Mouse (Mus musculus): ENCODE measurements at regions not wholly inside any gene's neighbourhood (a gene's known extent, or its start where the extent isn't known, plus 50 kb on each side); places are given as distances from the start of the nearest gene placed in this dataset.
A peak's percentile ranks its signal among the peaks of the same experiment; 100 is the strongest.

GRCm38 (mm10) chr12:68365404-68366059 lies 793.5 kb downstream of the Rps29 start:
- no peaks in the 10 kb centered on the region for H3K9me3 ChIP-seq (replicated peaks)
- ATAC-seq (replicated peaks; ENCODE audit: low FRiP score), result peak; percentile 82
- 0 out of 2 replicates have a peak, but pooled peaks cover 3% of the 10 kb centered on the region for H3K4me1 ChIP-seq
- H3K9ac ChIP-seq, result no peak overlapping the region
- no peaks in the 10 kb centered on the region for H3K36me3 ChIP-seq
- H3K27ac ChIP-seq, result no peak overlapping the region
- H3K27me3 ChIP-seq, result no peaks in the 10 kb centered on the region
- H3K4me2 ChIP-seq, result no peak overlapping the region
- 28% methylated on average over 13 of the region's 13 CpGs for WGBS
- no peak overlapping the region for H3K4me3 ChIP-seq (replicated peaks)

GRCm38 (mm10) chr12:68363196-68363595 lies 795.8 kb downstream of the Rps29 start:
- Histone ChIP-seq H3K4me2 (no peak overlapping the region), H3K36me3 (no peaks in the 10 kb centered on the region), H3K4me3 (replicated peaks) (no peak overlapping the region), H3K4me1 (0 out of 2 replicates have a peak, but pooled peaks cover 3% of the 10 kb centered on the region), H3K9ac (no peak overlapping the region), H3K9me3 (replicated peaks) (no peaks in the 10 kb centered on the region), H3K27ac (no peak overlapping the region), H3K27me3 (no peaks in the 10 kb centered on the region)
- 94% methylated on average over 2 of the region's 2 CpGs for WGBS
- ATAC-seq (replicated peaks; ENCODE audit: low FRiP score), result no peak

- no peak overlapping the region for H3K4me2 ChIP-seq
- no peak overlapping the region for H3K9ac ChIP-seq
- no peaks in the 10 kb centered on the region for H3K36me3 ChIP-seq
- H3K27ac ChIP-seq, result no peak overlapping the region
- H3K27me3 ChIP-seq, result no peaks in the 10 kb centered on the region
- H3K4me1 ChIP-seq, result no peaks in the 10 kb centered on the region
- no peak overlapping the region for H3K4me3 ChIP-seq (replicated peaks)
- no peak for ATAC-seq (replicated peaks; ENCODE audit: low FRiP score)
- WGBS, result 59% methylated on average over 2 of the region's 2 CpGs
- H3K9me3 ChIP-seq (replicated peaks), result no peaks in the 10 kb centered on the region
Measured at GRCm38 (mm10) chr12:68346517-68347099, 812.4 kb downstream of the Rps29 start.

GRCm38 (mm10) chr12:68333796-68334195 lies 825.2 kb downstream of the Rps29 start:
- WGBS, result 71% methylated on average over 3 of the region's 3 CpGs
- no peak for ATAC-seq (replicated peaks; ENCODE audit: low FRiP score)

GRCm38 (mm10) chr12:68333366-68333765 lies 825.6 kb downstream of the Rps29 start:
- Histone ChIP-seq H3K4me2 (no peak overlapping the region), H3K27ac (no peak overlapping the region), H3K4me1 (no peaks in the 10 kb centered on the region), H3K36me3 (no peaks in the 10 kb centered on the region), H3K9ac (no peak overlapping the region), H3K4me3 (replicated peaks) (no peak overlapping the region), H3K27me3 (no peaks in the 10 kb centered on the region), H3K9me3 (replicated peaks) (no peaks in the 10 kb centered on the region)
- no peak for ATAC-seq (replicated peaks; ENCODE audit: low FRiP score)
- 92% methylated on average over 4 of the region's 4 CpGs for WGBS

More at GRCm38 (mm10) chr12:68333796-68334195, 825.2 kb downstream of the Rps29 start:
- Histone ChIP-seq H3K4me2 (no peak overlapping the region), H3K4me1 (no peaks in the 10 kb centered on the region), H3K27ac (no peak overlapping the region), H3K9ac (no peak overlapping the region), H3K4me3 (replicated peaks) (no peak overlapping the region), H3K36me3 (no peaks in the 10 kb centered on the region), H3K9me3 (replicated peaks) (no peaks in the 10 kb centered on the region), H3K27me3 (no peaks in the 10 kb centered on the region)

GRCm38 (mm10) chr12:68332480-68332879 lies 826.5 kb downstream of the Rps29 start:
- Histone ChIP-seq H3K4me3 (replicated peaks) (no peak overlapping the region), H3K27me3 (no peaks in the 10 kb centered on the region), H3K4me2 (no peak overlapping the region), H3K36me3 (no peaks in the 10 kb centered on the region), H3K9me3 (replicated peaks) (no peaks in the 10 kb centered on the region), H3K27ac (no peak overlapping the region), H3K4me1 (no peaks in the 10 kb centered on the region), H3K9ac (no peak overlapping the region)
- 78% methylated on average over 1 of the region's 1 CpGs for WGBS
- ATAC-seq (replicated peaks; ENCODE audit: low FRiP score), result no peak
